Mouse (Mus musculus): ENCODE data around the gene Nr1h2.

- TF ChIP-seq CTCF (IDR thresholded peaks at IDR 0.05; ENCODE audit: low read depth) (no peak), EP300 (optimal IDR thresholded peaks at IDR 0.05) (no peak)
Measured at GRCm38 (mm10) chr7:44531946-44532732, 21.6 kb downstream of the Nr1h2 start, which contains the start of gene Spib.
